ENCODE assay signal across 1 mouse cellular context in genomic region chr9:57130577-57131433, GRCm38 (mm10).
TF ChIP-seq lines count a peak whose summit lies in the region.

Gene Man2c1 (plus strand): TSS chr9:57130690.

TF ChIP-seq in MEL, 35 proteins besides CTCF, POLR2A, EP300 and RAD21 (continued from another document):
- TF ChIP-seq ZKSCAN1 (IDR thresholded peaks at IDR 0.05; ENCODE audit: low read depth, low read length) = peak; percentile 45; the same call in 1 of the 2 replicates
- no peak; the same call in 1 of the 2 replicates for TF ChIP-seq KAT2A (conservative IDR thresholded peaks at IDR 0.05; ENCODE audit: low read depth, low read length)
- peak; percentile 91 for TF ChIP-seq NELFE (IDR thresholded peaks at IDR 0.05; ENCODE audit: low read depth, low read length)
- peak; percentile 32; the same call in 1 of the 2 replicates for TF ChIP-seq ETS1 (IDR thresholded peaks at IDR 0.05; ENCODE audit: low read depth, low read length)
- TF ChIP-seq ELF1 (IDR thresholded peaks at IDR 0.05; ENCODE audit: low read depth, low read length) = peak; percentile 96
- no peak for TF ChIP-seq TAL1 (IDR thresholded peaks at IDR 0.05; ENCODE audit: low read length)
